Mouse (Mus musculus) embryonic facial prominence, embryonic 11.5 days (tissue): Measurements from ENCODE around the gene Kif13a. TPM values are rescaled to one million over a fixed set of nuclear protein-coding genes. Genes with fewer than 3 reads are reported as not detected.

Experiments
- ATAC-seq: fragments of 200-750 bp; cut with Nextera tagmentation; replicated peaks from 2 replicates; pipeline ENCODE4 v1.8.0; 2017; ENCODE audit warnings: low read depth; ENCODE audit not compliant: insufficient number of reproducible peaks, low FRiP score, low TSS enrichment
- DNase-seq: peaks from one replicate; pipeline ENCODE4 v3.0.0-alpha.2; 2015; ENCODE audit warnings: low spot score
- H3K27ac ChIP-seq: fragments of 300-500 bp; sonication (generic); replicated peaks from 2 replicates; pipeline ENCODE4 v1.5.1; 2014; ENCODE audit warnings: mild to moderate bottlenecking, low read depth, low read length, control low read depth
- H3K27me3 ChIP-seq: fragments of 300-500 bp; sonication (generic); 2 replicates; pipeline ENCODE4 v1.6.1; 2014; ENCODE audit warnings: mild to moderate bottlenecking, low read length, moderate library complexity, mixed read lengths; ENCODE audit not compliant: control insufficient read depth, insufficient read depth
- H3K36me3 ChIP-seq: fragments of 300-500 bp; sonication (generic); replicated peaks from 2 replicates; pipeline ENCODE4 v1.6.1; 2014; ENCODE audit warnings: low read depth, mild to moderate bottlenecking, low read length, moderate library complexity, mixed read lengths; ENCODE audit not compliant: control insufficient read depth, insufficient read depth
- H3K4me1 ChIP-seq: fragments of 300-500 bp; sonication (generic); 2 replicates; pipeline ENCODE4 v1.6.1; 2014; ENCODE audit warnings: low read length, mixed read lengths; ENCODE audit not compliant: control insufficient read depth, insufficient read depth
- H3K4me2 ChIP-seq: fragments of 300-500 bp; sonication (generic); 2 replicates; pipeline ENCODE4 v1.6.1; 2014; ENCODE audit warnings: low read depth, mild to moderate bottlenecking, control low read depth, low read length, moderate library complexity
- H3K4me3 ChIP-seq: fragments of 300-500 bp; sonication (generic); 2 replicates; pipeline ENCODE4 v1.5.1; 2014; ENCODE audit warnings: low read depth, low read length, control low read depth
- H3K9ac ChIP-seq: fragments of 300-500 bp; sonication (generic); replicated peaks from 2 replicates; pipeline ENCODE4 v1.6.1; 2014; ENCODE audit warnings: mild to moderate bottlenecking, control low read depth, low read length
- H3K9me3 ChIP-seq: fragments of 300-500 bp; sonication (generic); replicated peaks from 2 replicates; pipeline ENCODE4 v1.6.1; 2016; ENCODE audit warnings: mild to moderate bottlenecking, low read length, inconsistent platforms, mixed read lengths; ENCODE audit not compliant: control insufficient read depth
- WGBS: fragments of 180-500 bp; shearing (Covaris S2); extraction: QIAGEN DNeasy Blood & Tissue Kit; methylation state at CpG from one replicate; pipeline ENCODE4 v1.1.7; 2014; 5-methylcytosine and 5-hydroxymethylcytosine counted together
- polyA plus RNA-seq: library from polyadenylated mRNA; unstranded; fragments of >200 nt; fragmentation: Nextera tagmentation; extraction: Ambion mirVana; gene quantifications from 2 replicates; pipeline ENCODE4 v1.2.1, GENCODE M21; 2014

Kif13a gene
- polyA plus RNA-seq, 1 experiment from 2014 or later: 19.1 TPM

GRCm38 (mm10) chr13:46907115-46907514 lies 22.6 kb downstream of the Kif13a start:
- DNase-seq: no peak
- no peaks in the 10 kb centered on the region for H3K27me3 ChIP-seq
- no peaks in the 10 kb centered on the region for H3K4me1 ChIP-seq
- WGBS: 90% methylated on average over 4 of the region's 4 CpGs
- H3K4me3 ChIP-seq: no peak overlapping the region
- H3K36me3 ChIP-seq: no peaks in the 10 kb centered on the region
- no peak overlapping the region for H3K9ac ChIP-seq
- H3K27ac ChIP-seq: no peak overlapping the region
- no peak for ATAC-seq
- no peak overlapping the region for H3K4me2 ChIP-seq
- no peaks in the 10 kb centered on the region for H3K9me3 ChIP-seq

DNA sequence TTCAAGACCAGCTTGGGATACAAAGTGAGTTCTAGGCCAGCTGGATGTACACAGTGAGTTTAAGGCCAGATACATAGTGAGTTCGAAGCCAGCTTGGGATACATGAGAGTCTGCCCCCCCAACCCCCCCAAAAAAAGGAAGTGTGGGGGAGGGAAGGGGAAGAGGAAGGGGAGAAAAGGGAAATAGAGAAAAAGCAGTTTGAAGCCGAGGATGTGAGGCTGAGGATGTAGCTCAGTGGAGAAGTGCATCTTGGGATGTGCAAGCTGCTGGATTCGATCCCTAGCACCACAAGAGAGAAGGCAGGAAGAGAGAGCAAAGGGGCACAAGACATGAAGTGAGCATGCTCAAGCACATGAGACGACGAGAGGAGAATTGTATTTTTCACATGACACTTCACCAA lies 23.7 kb downstream of the Kif13a start:
- H3K9ac ChIP-seq: no peak overlapping the region
- no peak overlapping the region for H3K4me3 ChIP-seq
- no peak for ATAC-seq
- no peaks in the 10 kb centered on the region for H3K9me3 ChIP-seq
- H3K27me3 ChIP-seq: no peaks in the 10 kb centered on the region
- no peaks in the 10 kb centered on the region for H3K4me1 ChIP-seq
- no peak overlapping the region for H3K4me2 ChIP-seq
- WGBS: 84% methylated on average over 5 of the region's 5 CpGs
- DNase-seq: no peak
- H3K36me3 ChIP-seq: no peaks in the 10 kb centered on the region; the same call in 1 of the 2 replicates
- no peak overlapping the region for H3K27ac ChIP-seq

DNA sequence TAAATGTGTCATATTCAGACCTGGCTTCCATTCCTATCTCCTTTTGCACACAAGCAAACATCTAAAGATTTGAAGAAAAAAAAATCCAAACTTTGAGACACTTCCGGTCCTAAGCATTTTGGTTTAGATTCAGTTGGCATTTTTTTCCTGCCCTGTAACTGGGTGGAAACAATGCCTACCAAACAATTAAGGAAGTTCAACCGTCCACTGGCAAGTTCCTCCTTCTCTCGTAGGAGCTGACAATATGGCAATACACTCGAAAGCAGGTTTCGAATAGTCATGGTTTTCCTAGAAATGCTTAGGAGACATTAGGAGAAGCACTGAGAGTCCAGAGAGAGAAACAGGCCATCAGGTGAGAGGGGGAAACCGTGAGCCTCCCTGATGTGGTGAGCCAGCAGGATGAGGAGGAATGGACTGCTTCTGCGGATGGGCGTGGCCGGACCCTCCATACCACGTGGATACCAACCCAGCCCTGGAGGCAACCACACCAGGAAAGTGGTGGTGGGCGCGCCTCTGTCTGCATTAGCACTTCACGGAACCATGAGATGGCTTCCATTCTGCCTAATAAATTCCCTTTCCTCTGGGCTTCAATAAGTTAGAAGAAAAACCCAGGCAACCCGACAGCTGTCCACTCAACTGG lies 24.6 kb downstream of the Kif13a start:
- Histone ChIP-seq H3K4me3 (no peak overlapping the region), H3K4me2 (no peak overlapping the region), H3K4me1 (no peaks in the 10 kb centered on the region), H3K27ac (no peak overlapping the region), H3K27me3 (no peaks in the 10 kb centered on the region), H3K36me3 (no peaks in the 10 kb centered on the region; the same call in 1 of the 2 replicates), H3K9me3 (no peaks in the 10 kb centered on the region), H3K9ac (no peak overlapping the region)
- 88% methylated on average over 14 of the region's 14 CpGs for WGBS
- DNase-seq: no peak
- no peak for ATAC-seq

DNA sequence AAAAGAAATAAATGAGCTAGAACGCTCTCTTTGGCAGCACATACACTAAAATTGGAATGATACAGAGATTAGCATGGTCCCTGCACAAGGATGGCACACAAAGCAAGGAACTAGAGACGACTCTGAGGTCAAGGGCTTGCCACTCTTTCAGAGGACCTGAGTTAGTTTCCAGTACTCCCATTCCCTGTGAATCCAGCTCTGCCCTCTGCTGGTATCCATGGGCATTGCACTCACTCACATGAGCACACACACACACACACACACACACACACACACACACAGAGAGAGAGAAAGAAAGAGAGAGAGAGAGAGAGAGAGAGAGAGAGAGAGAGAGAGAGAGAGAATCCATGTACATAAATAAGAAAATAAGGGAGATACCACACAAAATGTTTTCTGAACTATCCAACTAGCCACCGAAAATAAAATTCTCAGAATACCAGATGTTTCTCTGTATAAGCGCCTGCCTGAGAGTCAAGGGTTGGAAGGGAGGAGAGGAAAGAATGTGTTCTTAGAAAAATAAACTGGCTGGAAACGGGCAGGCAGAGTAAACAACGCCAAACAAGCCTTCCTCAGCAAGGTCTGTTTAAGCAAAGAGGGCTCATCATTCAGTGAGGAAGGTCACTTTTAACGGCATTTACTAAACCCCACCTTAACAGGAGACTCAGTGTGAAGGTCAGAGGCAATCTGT lies 27.0 kb downstream of the Kif13a start:
- Histone ChIP-seq H3K36me3 (no peaks in the 10 kb centered on the region; the same call in 1 of the 2 replicates), H3K9me3 (no peaks in the 10 kb centered on the region), H3K4me1 (no peaks in the 10 kb centered on the region), H3K27me3 (no peaks in the 10 kb centered on the region), H3K27ac (no peak overlapping the region), H3K4me2 (no peak overlapping the region), H3K9ac (no peak overlapping the region), H3K4me3 (no peak overlapping the region)
- WGBS: 91% methylated on average over 7 of the region's 7 CpGs
- no peak for DNase-seq
- ATAC-seq: no peak

- Histone ChIP-seq H3K4me2 (no peak overlapping the region), H3K27me3 (no peaks in the 10 kb centered on the region), H3K4me3 (no peak overlapping the region), H3K4me1 (no peaks in the 10 kb centered on the region), H3K9me3 (no peaks in the 10 kb centered on the region), H3K27ac (no peak overlapping the region), H3K36me3 (no peaks in the 10 kb centered on the region; the same call in 1 of the 2 replicates), H3K9ac (no peak overlapping the region)
- DNase-seq (no peak), ATAC-seq (no peak)
- 94% methylated on average over 11 of the region's 11 CpGs for WGBS
Measured at GRCm38 (mm10) chr13:46900870-46901555, 28.7 kb downstream of the Kif13a start.

GRCm38 (mm10) chr13:46898837-46899236 lies 30.8 kb downstream of the Kif13a start:
- no peak for ATAC-seq
- Histone ChIP-seq H3K27me3 (no peaks in the 10 kb centered on the region), H3K9ac (no peak overlapping the region), H3K4me3 (no peak overlapping the region), H3K4me2 (no peak overlapping the region), H3K36me3 (no peaks in the 10 kb centered on the region; the same call in 1 of the 2 replicates), H3K27ac (no peak overlapping the region), H3K4me1 (no peaks in the 10 kb centered on the region), H3K9me3 (no peaks in the 10 kb centered on the region)
- no peak for DNase-seq
- 67% methylated on average over 2 of the region's 2 CpGs for WGBS

GRCm38 (mm10) chr13:46898411-46898810 lies 31.3 kb downstream of the Kif13a start:
- Histone ChIP-seq H3K9me3 (no peaks in the 10 kb centered on the region), H3K4me2 (no peak overlapping the region), H3K36me3 (no peaks in the 10 kb centered on the region; the same call in 1 of the 2 replicates), H3K27ac (no peak overlapping the region), H3K4me3 (no peak overlapping the region), H3K9ac (no peak overlapping the region), H3K4me1 (no peaks in the 10 kb centered on the region), H3K27me3 (no peaks in the 10 kb centered on the region)
- DNase-seq: no peak
- WGBS: 74% methylated on average over 11 of the region's 11 CpGs
- no peak for ATAC-seq

- H3K9ac ChIP-seq: no peak overlapping the region
Measured at GRCm38 (mm10) chr13:46892380-46892779, 37.3 kb downstream of the Kif13a start.

More at GRCm38 (mm10) chr13:46892380-46892779, 37.3 kb downstream of the Kif13a start:
- 74% methylated on average over 4 of the region's 4 CpGs for WGBS
- H3K27me3 ChIP-seq: no peaks in the 10 kb centered on the region
- no peak overlapping the region for H3K4me3 ChIP-seq
- H3K9me3 ChIP-seq: no peaks in the 10 kb centered on the region
- DNase-seq (no peak), ATAC-seq (no peak)
- H3K36me3 ChIP-seq: no peaks in the 10 kb centered on the region
- no peak overlapping the region for H3K27ac ChIP-seq
- H3K4me1 ChIP-seq: no peaks in the 10 kb centered on the region
- no peak overlapping the region for H3K4me2 ChIP-seq
